Mouse (Mus musculus) ovary, adult 18-20 months (tissue): ENCODE measurements around the gene Hfe2.
"Not testable (repeated sequence)": the region's sequence is repeated elsewhere in the genome, so short reads cannot be mapped to it uniquely, and the experiment has no call there.

Source experiments
- DNase-seq: peaks from one replicate; pipeline ENCODE4 v3.0.0; 2022; ENCODE audit warnings: low spot score, mixed read lengths

The Hfe2 gene

GRCm38 (mm10) chr3:96524914-96525313 is at the start of gene Hfe2:
Gene Hfe2 (plus strand): TSS chr3:96525172.
- no peak for DNase-seq

- no peak for DNase-seq
These were observed 47.9 kb upstream of the Hfe2 start for GRCm38 (mm10) chr3:96477084-96477483.

- no peak for DNase-seq
These were observed 47.4 kb upstream of the Hfe2 start for GRCm38 (mm10) chr3:96477558-96477957.

GRCm38 (mm10) chr3:96479249-96479648 is 45.7 kb upstream of the Hfe2 start:
- no peak for DNase-seq

GRCm38 (mm10) chr3:96480684-96481270 is 44.2 kb upstream of the Hfe2 start:
- no peak for DNase-seq

GRCm38 (mm10) chr3:96481856-96482255 is 43.1 kb upstream of the Hfe2 start:
- DNase-seq: no peak

GRCm38 (mm10) chr3:96482451-96482850 is 42.5 kb upstream of the Hfe2 start:
- no peak for DNase-seq

GRCm38 (mm10) chr3:96483044-96483443 is 41.9 kb upstream of the Hfe2 start:
- DNase-seq: not testable (repeated sequence)

- no peak for DNase-seq
These were observed 41.0 kb upstream of the Hfe2 start for GRCm38 (mm10) chr3:96483946-96484345.

GRCm38 (mm10) chr3:96484921-96485320 is 40.1 kb upstream of the Hfe2 start:
- no peak for DNase-seq

GRCm38 (mm10) chr3:96485361-96485760 is 39.6 kb upstream of the Hfe2 start:
- no peak for DNase-seq

- not testable (repeated sequence) for DNase-seq
These were observed 38.7 kb upstream of the Hfe2 start for GRCm38 (mm10) chr3:96486064-96486827.

GRCm38 (mm10) chr3:96486828-96487559 is 38.0 kb upstream of the Hfe2 start:
- DNase-seq: not testable (repeated sequence)

- no peak for DNase-seq
These were observed 37.2 kb upstream of the Hfe2 start for GRCm38 (mm10) chr3:96487596-96488289.

- not testable (repeated sequence) for DNase-seq
These were observed 36.6 kb upstream of the Hfe2 start for GRCm38 (mm10) chr3:96488290-96488906.

GRCm38 (mm10) chr3:96488907-96489629 is 35.9 kb upstream of the Hfe2 start:
- not testable (repeated sequence) for DNase-seq

GRCm38 (mm10) chr3:96489636-96490035 is 35.3 kb upstream of the Hfe2 start:
- DNase-seq: not testable (repeated sequence)

- not testable (repeated sequence) for DNase-seq
These were observed 30.5 kb upstream of the Hfe2 start for GRCm38 (mm10) chr3:96494456-96494855.

- no peak for DNase-seq
These were observed 30.1 kb upstream of the Hfe2 start for GRCm38 (mm10) chr3:96494912-96495311.

GRCm38 (mm10) chr3:96495490-96496210 is 29.3 kb upstream of the Hfe2 start:
- no peak for DNase-seq
